Mouse (Mus musculus): ENCODE measurements at regions not wholly inside any gene's neighbourhood (a gene's known extent, or its start where the extent isn't known, plus 50 kb on each side); places are given as distances from the start of the nearest gene placed in this dataset.
"Not testable (repeated sequence)": the region's sequence is repeated elsewhere in the genome, so short reads cannot be mapped to it uniquely, and the experiment has no call there.

DNA sequence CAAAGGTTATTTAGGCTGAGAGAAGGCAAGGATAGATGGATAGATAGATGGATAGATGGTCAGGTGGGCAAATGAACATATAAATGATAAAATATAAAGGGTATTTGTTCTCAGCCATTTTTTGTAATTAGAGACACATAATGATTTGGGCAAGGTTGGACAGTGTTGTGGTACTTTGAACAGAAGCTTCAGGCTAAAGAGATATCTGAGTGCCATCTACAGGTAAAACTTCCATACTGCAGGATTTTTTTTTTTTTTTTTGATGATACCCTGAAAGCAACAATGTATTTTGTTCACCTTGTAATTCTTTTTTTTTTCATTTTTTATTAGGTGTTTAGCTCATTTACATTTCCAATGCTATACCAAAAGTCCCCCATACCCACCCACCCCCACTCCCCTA lies 110.1 kb upstream of the Trabd2b start:
- no peak for DNase-seq

DNA sequence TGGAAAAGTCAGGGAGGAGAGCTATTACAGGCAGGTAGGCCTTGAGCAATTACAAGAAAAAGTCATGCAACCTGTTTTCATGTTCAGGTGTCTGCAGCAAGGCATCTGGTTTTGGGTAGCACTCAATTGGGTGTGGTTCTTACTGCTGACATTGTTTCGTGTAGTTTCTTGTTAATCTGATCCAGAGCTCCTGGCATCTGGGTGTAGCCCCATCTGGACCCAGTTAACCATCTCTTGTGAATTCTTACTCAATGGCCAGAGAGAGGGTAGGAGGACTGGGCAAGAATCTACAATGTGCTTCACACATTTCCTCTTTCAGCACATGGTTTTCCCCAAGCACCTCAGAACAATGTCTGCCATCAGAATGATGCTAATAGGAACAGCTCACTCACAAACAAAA lies 108.0 kb upstream of the Trabd2b start:
- not testable (repeated sequence) for DNase-seq

GRCm38 (mm10) chr4:114300390-114301012 lies 106.0 kb upstream of the Trabd2b start:
- peak; percentile 33 for DNase-seq

DNA sequence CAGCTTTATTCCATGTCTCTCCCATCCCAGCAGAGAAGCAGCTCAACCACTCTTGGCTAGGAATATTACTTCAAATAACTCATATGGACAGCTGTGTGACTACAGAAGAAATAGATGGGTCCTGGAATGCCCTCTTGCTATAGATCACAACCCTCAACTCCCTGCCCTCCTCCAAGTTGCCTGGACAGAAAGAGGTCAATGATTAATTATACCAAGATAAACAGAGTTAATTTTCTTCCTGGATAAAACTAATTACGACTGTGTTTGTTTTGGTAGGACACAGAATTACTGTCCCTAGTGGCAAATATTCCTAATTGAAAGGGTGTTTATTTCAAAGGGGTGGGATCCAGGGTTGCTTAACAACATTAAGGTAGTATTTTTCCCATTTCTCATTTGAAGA lies 101.9 kb upstream of the Trabd2b start:
- DNase-seq: no peak

- DNase-seq: no peak
Observed at GRCm38 (mm10) chr4:114307491-114307890, 99.0 kb upstream of the Trabd2b start.

DNA sequence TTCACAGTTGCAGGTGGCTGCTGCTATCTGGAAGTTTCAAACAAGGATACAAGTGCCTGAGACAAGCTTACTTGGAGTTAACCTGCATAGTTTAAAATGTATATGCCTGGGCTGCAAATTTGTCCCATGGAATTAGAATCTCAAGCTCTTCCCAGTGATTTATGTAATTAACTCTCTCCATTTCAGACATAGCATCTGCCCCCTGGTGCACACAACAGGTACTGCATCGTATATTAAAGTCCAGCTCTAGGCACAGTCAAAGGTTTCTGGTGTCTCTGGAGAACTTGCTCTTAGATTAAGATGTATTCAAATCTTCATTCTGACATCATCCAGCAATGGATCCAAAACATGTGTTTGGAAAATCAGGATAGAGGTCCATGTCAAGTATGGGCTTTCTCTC lies 98.0 kb upstream of the Trabd2b start:
- peak; percentile 40 for DNase-seq

- DNase-seq: no peak
Observed at GRCm38 (mm10) chr4:114315051-114315450, 91.5 kb upstream of the Trabd2b start.

- peak; percentile 7 for DNase-seq
Observed at GRCm38 (mm10) chr4:114315556-114315955, 91.0 kb upstream of the Trabd2b start.

DNA sequence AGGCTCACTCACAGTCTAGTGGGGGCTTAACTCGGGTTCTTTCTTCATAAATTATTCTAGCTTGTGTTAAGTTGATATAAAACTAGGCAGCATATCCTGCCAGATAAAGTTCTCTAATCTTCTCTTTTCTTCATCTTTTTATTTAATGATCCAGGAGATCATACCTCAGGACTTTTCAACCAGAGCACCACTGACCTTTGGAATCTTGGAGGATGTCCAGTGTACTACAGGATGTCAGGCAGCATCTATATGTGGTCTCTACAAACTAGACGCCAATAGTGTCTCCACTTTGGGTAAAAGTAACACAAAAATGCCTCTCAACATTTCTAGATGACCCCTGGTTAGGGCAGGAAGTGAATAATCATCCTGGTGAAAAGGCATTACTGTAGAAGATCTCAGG lies 89.4 kb upstream of the Trabd2b start:
- no peak for DNase-seq

GRCm38 (mm10) chr4:114320076-114320475 lies 86.4 kb upstream of the Trabd2b start:
- DNase-seq: no peak

DNA sequence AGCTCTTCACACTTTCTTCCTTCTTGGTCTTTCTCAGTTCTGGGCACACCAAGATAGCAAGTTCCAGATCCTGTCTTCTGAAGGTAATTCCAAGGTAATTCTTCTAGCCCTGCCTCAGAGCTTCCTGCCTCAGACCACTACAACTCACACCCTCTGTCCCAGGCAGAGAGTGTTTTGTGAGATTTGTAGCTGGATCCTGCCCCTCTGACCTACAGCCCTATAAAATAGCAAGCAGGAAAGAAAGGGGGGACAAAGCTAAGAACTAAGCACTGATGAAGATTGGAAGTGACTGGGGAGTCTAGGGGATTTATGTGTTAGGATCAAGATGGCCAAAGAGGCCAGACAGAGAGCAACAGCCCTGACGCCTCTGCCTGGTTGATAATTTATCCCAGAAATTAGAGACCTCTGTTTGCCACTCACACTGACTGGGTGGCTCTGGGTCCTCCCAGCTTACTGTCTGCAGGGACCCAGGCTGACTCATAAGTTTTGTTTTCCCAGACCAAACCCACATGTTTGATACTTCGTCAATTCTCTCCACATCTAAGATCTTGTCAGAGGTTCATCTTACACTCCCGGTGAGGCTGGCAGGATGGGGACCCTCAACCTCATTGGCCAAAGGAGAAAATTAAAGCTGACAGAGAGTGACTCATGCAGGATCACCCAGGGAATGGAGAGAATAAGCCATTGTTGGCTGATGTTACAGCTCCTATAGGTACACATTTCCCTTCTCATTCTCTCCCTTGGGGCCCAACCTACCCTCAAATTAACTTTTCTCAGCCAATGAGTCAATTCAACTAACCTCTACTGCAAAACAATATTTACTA lies 84.8 kb upstream of the Trabd2b start:
- DNase-seq: no peak

- DNase-seq: no peak
Observed at GRCm38 (mm10) chr4:114329978-114330377, 76.5 kb upstream of the Trabd2b start.

DNA sequence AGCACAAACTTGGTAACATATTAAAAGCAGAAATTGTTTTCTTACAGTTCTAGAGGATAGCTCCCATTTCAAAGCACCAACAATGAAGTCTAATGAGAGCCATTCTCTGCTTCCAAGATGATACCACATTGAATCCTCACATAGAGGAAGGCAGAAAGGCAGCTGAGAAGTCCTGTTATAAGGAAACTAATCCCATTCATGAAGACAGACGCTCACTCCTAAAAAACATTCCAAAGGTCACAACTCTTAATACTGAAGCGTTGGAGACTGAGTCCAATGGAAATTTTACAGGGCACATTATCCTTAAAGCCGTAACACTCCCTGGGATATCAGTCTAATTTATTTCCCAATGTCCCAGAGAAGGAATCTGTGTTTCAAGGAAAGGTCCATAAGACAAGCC lies 75.4 kb upstream of the Trabd2b start:
- DNase-seq: no peak

- DNase-seq: no peak
Observed at GRCm38 (mm10) chr4:114334850-114335249, 71.7 kb upstream of the Trabd2b start.

GRCm38 (mm10) chr4:114336029-114336746 lies 70.3 kb upstream of the Trabd2b start:
- peak; percentile 8 for DNase-seq

- no peak for DNase-seq
Observed at GRCm38 (mm10) chr4:114336747-114337090, 69.8 kb upstream of the Trabd2b start.

DNA sequence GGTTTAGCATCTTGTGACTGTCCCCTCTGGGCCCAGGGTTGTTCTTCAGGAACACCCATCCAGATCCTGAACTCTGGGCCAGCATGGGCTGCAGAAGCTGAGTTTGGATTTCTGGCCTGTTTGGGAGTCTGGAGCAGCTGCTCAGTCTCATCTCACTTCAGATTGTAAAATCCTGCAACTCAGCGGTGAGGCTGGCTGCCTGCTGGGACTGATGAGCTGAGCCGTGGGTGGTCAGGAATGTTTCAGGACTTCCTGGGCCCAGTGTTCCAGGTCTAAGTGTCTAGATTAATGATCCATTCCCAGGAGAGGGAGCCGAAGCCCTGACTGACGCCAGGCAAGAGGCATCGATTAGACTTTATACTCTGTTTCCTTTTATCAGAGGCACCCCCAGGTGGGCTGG lies 66.7 kb upstream of the Trabd2b start:
- DNase-seq: peak; percentile 20

DNA sequence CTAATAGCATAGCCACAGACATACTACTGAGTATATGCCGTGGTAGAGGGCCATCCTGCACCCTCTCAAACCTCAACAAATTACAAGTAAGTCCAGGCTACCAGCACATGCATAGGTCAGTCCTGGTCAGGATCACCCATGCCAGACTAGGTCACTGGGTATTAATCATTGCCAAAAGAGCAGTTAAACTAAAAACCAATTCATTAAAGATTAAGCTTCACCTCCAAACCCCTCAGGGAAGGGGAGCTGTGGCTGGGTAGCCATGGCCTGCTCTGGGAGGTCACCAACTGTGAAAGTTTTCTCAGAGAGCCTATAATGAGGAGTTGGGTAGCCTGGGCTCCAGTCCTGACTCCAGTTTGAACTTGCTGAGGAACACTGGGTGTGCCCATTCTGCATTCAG lies 61.4 kb upstream of the Trabd2b start:
- no peak for DNase-seq

DNA sequence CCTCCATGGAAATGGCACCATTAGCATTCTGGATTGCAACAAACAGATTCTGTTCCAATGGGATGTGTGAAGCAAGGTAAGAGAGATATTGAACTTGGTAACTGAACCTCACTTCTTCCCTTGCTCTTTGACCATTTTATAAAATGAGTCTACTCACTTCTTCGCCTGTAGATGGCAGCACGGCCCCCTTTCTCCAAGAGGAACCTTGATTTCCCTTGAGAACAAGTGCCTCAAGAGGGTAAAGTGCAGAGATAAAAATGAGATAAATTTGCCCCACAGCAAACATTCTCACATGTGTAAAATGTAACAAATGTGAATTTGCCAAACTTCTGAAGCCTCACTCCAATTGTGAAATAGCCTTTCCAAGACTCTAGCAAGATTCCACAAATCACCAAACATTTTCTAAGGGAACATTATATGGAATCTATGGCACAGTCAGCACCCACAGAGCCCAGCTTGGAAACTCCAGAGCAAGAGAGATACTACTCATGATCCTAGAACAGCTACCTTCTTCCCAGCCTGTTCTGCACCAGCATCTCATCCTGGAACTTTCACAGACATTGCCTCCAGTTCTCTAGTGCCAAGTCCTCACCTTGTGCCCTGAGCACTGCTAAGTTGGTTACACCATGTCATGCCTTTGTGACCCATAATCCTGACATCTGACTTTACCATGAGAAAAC lies 60.3 kb upstream of the Trabd2b start:
- DNase-seq: peak; percentile 57

GRCm38 (mm10) chr4:114346884-114347283 lies 59.6 kb upstream of the Trabd2b start:
- no peak for DNase-seq

DNA sequence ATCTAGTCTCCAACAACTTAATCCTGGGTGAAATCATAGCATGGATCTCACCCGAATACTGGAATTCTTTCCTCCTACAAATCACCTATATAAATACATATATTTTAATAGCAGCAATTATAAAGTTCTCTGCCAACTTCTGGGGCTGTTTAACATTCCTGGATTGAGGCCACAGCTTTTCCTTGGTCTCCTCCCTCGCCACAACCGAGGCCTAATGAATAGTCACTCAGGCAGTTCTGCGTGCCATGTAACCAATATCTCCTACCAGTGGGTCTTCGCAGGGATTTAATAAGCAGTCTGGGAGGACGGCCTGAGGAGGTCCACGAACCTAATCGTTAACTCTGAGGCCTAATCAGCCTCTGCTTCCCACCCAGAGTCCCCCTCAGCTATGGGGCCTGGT lies 56.9 kb upstream of the Trabd2b start:
- no peak for DNase-seq

GRCm38 (mm10) chr4:114351282-114351681 lies 55.2 kb upstream of the Trabd2b start:
- no peak for DNase-seq

- DNase-seq: no peak
Observed at GRCm38 (mm10) chr4:114353058-114353457, 53.5 kb upstream of the Trabd2b start.

Data from lung, postnatal 36 days (tissue).